Mouse (Mus musculus) embryonic stem cell, embryonic (primary cell): ENCODE results near the gene Vmn1r177.
"Not testable (repeated sequence)": the region's sequence is repeated elsewhere in the genome, so short reads cannot be mapped to it uniquely, and the experiment has no call there.

Experiments
- CTCF ChIA-PET, 4 experiments: fragments of 300-600 bp in 2 of 4; fragments of 350-600 bp in 2 of 4; sonication (Branson Sonifier 250); formaldehyde crosslinking; loops; one replicate each; lab custom pipeline; 2022; ENCODE audit warnings: inconsistent platforms in 2 of 4; lab: Charles Lee
- POLR2A ChIA-PET, 4 experiments: fragments of 300-600 bp in 2 of 4; fragments of 350-600 bp in 2 of 4; sonication (Branson Sonifier 250); formaldehyde crosslinking; loops; one replicate each; lab custom pipeline; 2022; ENCODE audit warnings: antibody characterized with exemption in 4 of 4, inconsistent platforms in 1 of 4; lab: Charles Lee

Vmn1r177 gene

DNA sequence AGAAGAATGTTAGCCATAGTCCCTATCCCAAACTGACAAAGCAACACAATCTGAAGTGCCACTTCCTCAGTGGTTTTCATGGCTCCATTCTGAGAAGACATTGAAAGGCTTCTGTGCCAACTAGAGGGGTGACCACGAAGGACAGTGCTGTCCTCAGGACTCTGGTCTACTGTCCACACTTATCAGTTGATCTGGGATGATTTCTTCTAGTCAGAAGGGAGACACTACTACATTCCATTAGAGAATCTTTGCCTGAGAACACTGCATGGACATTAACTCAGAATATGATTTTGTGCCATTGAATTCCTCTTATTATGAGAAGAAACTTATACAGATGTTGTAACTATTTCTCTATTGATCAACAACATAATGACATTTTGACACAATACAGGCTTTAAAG is at the start of gene Vmn1r177:
Vmn1r177 (minus strand) TSS at position 101 of the 400 bp plus-strand sequence.
- POLR2A ChIA-PET, CTCF ChIA-PET: not testable (repeated sequence)

DNA sequence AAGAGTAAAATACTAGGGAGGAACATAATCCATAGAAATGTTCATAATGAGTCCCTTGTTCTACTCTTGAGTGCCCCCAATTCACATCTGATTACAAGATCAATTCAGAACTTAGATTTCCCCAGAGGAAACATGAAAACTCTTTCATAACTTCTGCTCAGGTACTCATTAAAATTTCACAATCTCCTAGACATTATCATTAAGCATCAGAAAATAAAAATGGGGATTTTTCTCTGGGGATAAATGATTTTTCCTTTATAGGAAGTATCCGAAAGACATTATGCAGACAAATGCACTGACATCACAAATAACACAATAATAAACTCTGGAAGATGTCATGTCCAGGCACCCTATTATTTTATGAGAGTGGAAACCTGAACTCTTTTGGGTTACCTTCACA is 25.5 kb upstream of the Vmn1r177 start, which contains the start of gene Vmn1r178:
Vmn1r178 (plus strand) TSS at position 301 of the 400 bp plus-strand sequence.
- ChIA-PET CTCF (no interaction called here), POLR2A (no interaction called here)

DNA sequence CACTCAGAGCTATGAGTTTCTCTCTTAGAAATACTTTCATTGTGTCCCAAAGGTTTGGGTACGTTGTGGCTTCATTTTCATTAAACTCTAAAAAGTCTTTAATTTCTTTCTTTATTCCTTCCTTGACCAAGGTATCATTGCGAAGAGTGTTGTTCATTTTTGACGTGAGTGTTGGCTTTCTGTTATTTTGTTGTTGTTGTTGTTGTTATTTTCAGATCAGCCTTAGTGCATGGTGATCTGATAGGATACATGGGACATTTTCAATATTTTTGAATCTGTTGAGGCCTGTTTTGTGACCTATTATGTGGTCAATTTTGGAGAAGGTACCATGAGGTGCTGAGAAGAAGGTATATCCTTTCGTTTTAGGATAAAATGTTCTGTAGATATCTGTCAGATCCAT is 10.7 kb upstream of the Vmn1r177 start:
- POLR2A ChIA-PET, CTCF ChIA-PET: not testable (repeated sequence)

DNA sequence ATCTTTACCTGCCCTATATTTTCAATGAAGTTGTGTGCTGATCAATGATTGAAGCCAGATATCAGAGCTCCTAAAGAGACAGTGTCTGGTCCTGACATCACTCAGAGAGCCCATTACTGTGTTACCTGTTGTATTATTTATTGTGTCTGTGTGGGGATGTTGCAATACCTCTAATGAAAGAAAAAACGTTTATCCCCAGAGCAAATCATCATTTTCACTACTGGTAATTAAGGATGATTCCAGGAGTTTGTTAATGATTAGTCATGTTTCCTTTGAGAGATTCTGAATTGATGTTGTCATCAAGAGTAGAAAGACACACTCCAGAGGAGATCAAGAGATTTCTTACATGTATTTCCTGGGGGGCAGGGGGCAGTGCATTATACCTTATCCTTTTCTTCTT is 29.0 kb downstream of the Vmn1r177 start, which contains the start of gene Vmn1r176:
Vmn1r176 (minus strand) TSS at position 101 of the 400 bp plus-strand sequence.
- CTCF ChIA-PET, POLR2A ChIA-PET: not testable (repeated sequence)
